Mouse (Mus musculus): ENCODE data around the gene Ifrd2. TPM values are rescaled to one million over a fixed set of nuclear protein-coding genes. Genes with fewer than 3 reads are reported as not detected.

The Ifrd2 gene
- polyA plus RNA-seq, 1 experiment: 45.3 TPM

GRCm38 (mm10) chr9:107628721-107629410 lies 41.4 kb downstream of the Ifrd2 start:
- H3K4me3 ChIP-seq (ENCODE audit: low read depth, low read length): peak overlapping the region; percentile 29
- TF ChIP-seq EP300 (IDR thresholded peaks at IDR 0.05; ENCODE audit: insufficient read depth, low read depth, low read length) (no peak), CTCF (IDR thresholded peaks at IDR 0.05; ENCODE audit: low read depth, low read length) (no peak)
- no peaks in the 10 kb centered on the region for H3K9me3 ChIP-seq (replicated peaks; ENCODE audit: control insufficient read depth, insufficient read depth, low read length, poor library complexity, severe bottlenecking)
- peaks cover 21% of the 10 kb centered on the region for H3K4me1 ChIP-seq (ENCODE audit: control insufficient read depth, insufficient read depth, low read length)
- H3K27me3 ChIP-seq (ENCODE audit: control insufficient read depth, insufficient read depth, low read length, poor library complexity, severe bottlenecking): no peaks in the 10 kb centered on the region
- H3K27ac ChIP-seq (ENCODE audit: insufficient read depth, low read length): peak overlapping the region; percentile 56; the same call in 1 of the 2 replicates
- H3K9ac ChIP-seq (ENCODE audit: low read depth, poor library complexity, severe bottlenecking): peak overlapping the region; percentile 10; the same call in 1 of the 2 replicates
- H3K36me3 ChIP-seq (ENCODE audit: control insufficient read depth, insufficient read depth, low read length, poor library complexity, severe bottlenecking): no peaks in the 10 kb centered on the region

DNA sequence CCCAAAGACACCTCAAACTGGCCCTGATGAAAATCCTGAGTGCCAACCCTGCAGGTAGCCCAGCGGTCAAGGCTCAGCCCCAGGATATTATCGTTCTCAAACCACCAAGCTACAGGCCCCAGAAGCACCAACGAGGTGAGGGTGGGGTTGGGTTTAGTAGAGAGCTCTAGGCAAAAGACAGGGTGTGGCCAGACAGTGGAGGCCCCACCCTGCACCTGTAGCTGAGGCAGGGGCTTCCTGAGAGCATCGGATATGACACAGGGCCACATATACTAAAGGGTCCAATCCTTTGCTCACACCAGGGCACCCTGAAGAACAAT lies 41.9 kb downstream of the Ifrd2 start:
- Histone ChIP-seq H3K4me1 (ENCODE audit: control insufficient read depth, insufficient read depth, low read length) (peaks cover 18% of the 10 kb centered on the region), H3K27ac (ENCODE audit: insufficient read depth, low read length) (peak overlapping the region; percentile 56; the same call in 1 of the 2 replicates), H3K9me3 (replicated peaks; ENCODE audit: control insufficient read depth, insufficient read depth, low read length, poor library complexity, severe bottlenecking) (no peaks in the 10 kb centered on the region), H3K4me3 (ENCODE audit: low read depth, low read length) (peak overlapping the region; percentile 29), H3K36me3 (ENCODE audit: control insufficient read depth, insufficient read depth, low read length, poor library complexity, severe bottlenecking) (no peaks in the 10 kb centered on the region), H3K9ac (ENCODE audit: low read depth, poor library complexity, severe bottlenecking) (peak overlapping the region; percentile 10; the same call in 1 of the 2 replicates), H3K27me3 (ENCODE audit: control insufficient read depth, insufficient read depth, low read length, poor library complexity, severe bottlenecking) (no peaks in the 10 kb centered on the region)
- TF ChIP-seq EP300 (IDR thresholded peaks at IDR 0.05; ENCODE audit: insufficient read depth, low read depth, low read length): peak; percentile 89
- TF ChIP-seq POLR2A (IDR thresholded peaks at IDR 0.05; ENCODE audit: insufficient read depth, low read length): no peak

DNA sequence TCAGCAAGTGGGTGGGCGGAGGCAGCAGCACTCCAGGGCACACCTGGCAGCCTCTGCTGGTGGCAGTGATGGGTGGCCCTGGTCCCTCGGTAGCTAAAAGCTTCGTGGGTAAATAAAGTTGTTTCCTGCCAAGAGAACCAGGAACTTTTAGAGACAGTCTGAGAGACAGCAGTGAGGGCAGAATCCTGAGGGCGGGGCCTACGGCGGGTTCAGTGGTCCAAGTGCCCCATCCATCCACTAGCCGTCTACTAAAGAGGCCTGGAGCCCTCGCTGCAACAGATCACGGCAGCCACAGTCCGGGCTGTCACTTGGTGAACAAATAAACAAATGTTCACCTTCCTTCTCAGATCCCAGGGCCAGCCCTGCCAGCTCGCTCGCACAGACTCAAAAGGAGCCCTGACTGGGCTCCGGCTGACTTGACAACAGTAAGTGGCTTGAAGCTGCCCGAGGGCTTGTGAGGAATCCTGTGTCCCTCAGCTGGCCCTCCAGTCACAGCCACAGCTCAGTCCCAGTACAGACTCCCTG lies 42.5 kb downstream of the Ifrd2 start:
- Histone ChIP-seq H3K27ac (ENCODE audit: insufficient read depth, low read length) (peak overlapping the region; percentile 37; the same call in 1 of the 2 replicates), H3K36me3 (ENCODE audit: control insufficient read depth, insufficient read depth, low read length, poor library complexity, severe bottlenecking) (no peaks in the 10 kb centered on the region), H3K27me3 (ENCODE audit: control insufficient read depth, insufficient read depth, low read length, poor library complexity, severe bottlenecking) (no peaks in the 10 kb centered on the region), H3K9ac (ENCODE audit: low read depth, poor library complexity, severe bottlenecking) (peak overlapping the region; percentile 5; the same call in 1 of the 2 replicates), H3K9me3 (replicated peaks; ENCODE audit: control insufficient read depth, insufficient read depth, low read length, poor library complexity, severe bottlenecking) (no peaks in the 10 kb centered on the region), H3K4me1 (ENCODE audit: control insufficient read depth, insufficient read depth, low read length) (peaks cover 17% of the 10 kb centered on the region), H3K4me3 (ENCODE audit: low read depth, low read length) (peak overlapping the region; percentile 19)
- TF ChIP-seq EP300 (IDR thresholded peaks at IDR 0.05; ENCODE audit: insufficient read depth, low read depth, low read length) (no peak), CTCF (IDR thresholded peaks at IDR 0.05; ENCODE audit: low read depth, low read length) (no peak), POLR2A (IDR thresholded peaks at IDR 0.05; ENCODE audit: insufficient read depth, low read length) (no peak)

DNA sequence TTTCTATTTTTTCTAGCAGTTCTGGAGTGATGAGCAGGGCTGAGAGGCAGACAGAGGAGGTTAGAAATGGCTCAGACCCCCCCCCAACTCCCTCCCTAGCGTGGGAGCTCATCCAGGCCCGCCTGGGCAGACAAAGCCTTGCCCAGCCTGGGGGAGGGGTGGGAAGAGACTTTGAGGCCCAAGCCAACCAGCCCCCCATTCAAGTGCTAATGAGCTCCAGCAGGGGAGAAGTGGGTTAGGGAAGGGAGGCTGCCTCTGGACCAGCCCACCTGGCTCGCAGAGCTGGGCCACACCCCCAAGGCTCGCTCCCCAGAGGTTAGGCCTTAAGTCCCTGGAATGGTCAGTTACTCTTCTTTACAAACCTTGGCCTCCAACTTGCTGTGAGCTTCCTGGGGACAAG lies 43.1 kb downstream of the Ifrd2 start:
- Histone ChIP-seq H3K4me3 (ENCODE audit: low read depth, low read length) (no peak overlapping the region), H3K9ac (ENCODE audit: low read depth, poor library complexity, severe bottlenecking) (0 out of 2 replicates have a peak overlapping the region, but pooled peaks have one; percentile 5), H3K36me3 (ENCODE audit: control insufficient read depth, insufficient read depth, low read length, poor library complexity, severe bottlenecking) (no peaks in the 10 kb centered on the region), H3K9me3 (replicated peaks; ENCODE audit: control insufficient read depth, insufficient read depth, low read length, poor library complexity, severe bottlenecking) (no peaks in the 10 kb centered on the region), H3K4me1 (ENCODE audit: control insufficient read depth, insufficient read depth, low read length) (peaks cover 14% of the 10 kb centered on the region), H3K27me3 (ENCODE audit: control insufficient read depth, insufficient read depth, low read length, poor library complexity, severe bottlenecking) (no peaks in the 10 kb centered on the region), H3K27ac (ENCODE audit: insufficient read depth, low read length) (peak overlapping the region; percentile 37)
- TF ChIP-seq EP300 (IDR thresholded peaks at IDR 0.05; ENCODE audit: insufficient read depth, low read depth, low read length) (peak; percentile 99), POLR2A (IDR thresholded peaks at IDR 0.05; ENCODE audit: insufficient read depth, low read length) (no peak)

DNA sequence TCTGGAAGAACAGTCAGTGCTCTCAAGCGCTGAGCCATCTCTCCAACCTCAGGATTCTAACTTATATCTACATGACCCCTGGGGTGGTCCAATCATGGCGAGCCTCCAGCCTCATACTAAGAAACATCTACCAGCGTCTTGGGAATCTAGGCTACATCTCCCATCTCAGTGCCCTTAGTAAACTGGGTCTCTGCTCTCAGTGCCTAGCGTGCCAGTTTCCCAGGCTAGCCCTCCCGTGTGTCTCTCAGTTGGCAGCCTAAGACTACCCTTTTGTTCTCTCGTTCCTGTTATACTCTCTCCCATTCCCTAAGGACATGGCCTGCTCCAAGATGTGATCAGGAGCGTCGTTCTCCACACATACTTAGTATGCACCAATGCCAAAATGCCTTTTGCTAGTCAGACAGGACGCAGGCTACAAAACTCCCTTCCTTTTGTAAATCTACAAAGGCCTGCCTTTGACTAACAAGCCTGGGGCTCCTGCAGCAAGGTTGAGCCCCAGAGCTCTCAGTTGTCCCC lies 43.9 kb downstream of the Ifrd2 start:
- Histone ChIP-seq H3K27me3 (ENCODE audit: control insufficient read depth, insufficient read depth, low read length, poor library complexity, severe bottlenecking) (no peaks in the 10 kb centered on the region), H3K27ac (ENCODE audit: insufficient read depth, low read length) (no peak overlapping the region), H3K36me3 (ENCODE audit: control insufficient read depth, insufficient read depth, low read length, poor library complexity, severe bottlenecking) (no peaks in the 10 kb centered on the region), H3K9me3 (replicated peaks; ENCODE audit: control insufficient read depth, insufficient read depth, low read length, poor library complexity, severe bottlenecking) (no peaks in the 10 kb centered on the region), H3K4me1 (ENCODE audit: control insufficient read depth, insufficient read depth, low read length) (peaks cover 14% of the 10 kb centered on the region), H3K9ac (ENCODE audit: low read depth, poor library complexity, severe bottlenecking) (no peak overlapping the region), H3K4me3 (ENCODE audit: low read depth, low read length) (no peak overlapping the region)
- no peak for TF ChIP-seq EP300 (IDR thresholded peaks at IDR 0.05; ENCODE audit: insufficient read depth, low read depth, low read length)
- no peak for TF ChIP-seq CTCF (IDR thresholded peaks at IDR 0.05; ENCODE audit: low read depth, low read length)
- no peak for TF ChIP-seq POLR2A (IDR thresholded peaks at IDR 0.05; ENCODE audit: insufficient read depth, low read length)

DNA sequence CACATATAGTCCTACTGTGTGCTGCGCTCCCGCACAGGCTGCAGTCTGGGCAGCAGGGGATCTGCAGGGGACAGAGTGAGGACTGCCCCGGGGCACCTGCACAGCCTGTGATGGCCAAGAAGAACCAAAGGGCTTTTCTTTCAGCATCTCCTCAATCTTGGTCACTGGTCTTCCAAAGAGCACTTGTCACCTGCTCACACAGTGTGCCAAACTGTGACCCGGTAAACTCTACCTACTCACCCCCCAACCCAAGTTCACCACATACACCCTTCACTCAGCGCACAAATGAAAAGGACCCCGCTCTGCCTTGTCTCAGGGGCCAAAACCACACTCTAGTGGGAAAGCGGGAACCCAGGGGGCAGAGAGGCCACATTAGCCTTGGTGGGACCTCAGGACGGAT lies 44.4 kb downstream of the Ifrd2 start:
- H3K4me1 ChIP-seq (ENCODE audit: control insufficient read depth, insufficient read depth, low read length): peaks cover 14% of the 10 kb centered on the region
- TF ChIP-seq EP300 (IDR thresholded peaks at IDR 0.05; ENCODE audit: insufficient read depth, low read depth, low read length) (no peak), CTCF (IDR thresholded peaks at IDR 0.05; ENCODE audit: low read depth, low read length) (no peak), POLR2A (IDR thresholded peaks at IDR 0.05; ENCODE audit: insufficient read depth, low read length) (no peak)
- no peak overlapping the region for H3K4me3 ChIP-seq (ENCODE audit: low read depth, low read length)
- no peak overlapping the region for H3K27ac ChIP-seq (ENCODE audit: insufficient read depth, low read length)
- no peak overlapping the region for H3K9ac ChIP-seq (ENCODE audit: low read depth, poor library complexity, severe bottlenecking)
- no peaks in the 10 kb centered on the region for H3K36me3 ChIP-seq (ENCODE audit: control insufficient read depth, insufficient read depth, low read length, poor library complexity, severe bottlenecking)
- no peaks in the 10 kb centered on the region for H3K9me3 ChIP-seq (replicated peaks; ENCODE audit: control insufficient read depth, insufficient read depth, low read length, poor library complexity, severe bottlenecking)
- H3K27me3 ChIP-seq (ENCODE audit: control insufficient read depth, insufficient read depth, low read length, poor library complexity, severe bottlenecking): no peaks in the 10 kb centered on the region
